Mouse (Mus musculus): ENCODE measurements around the gene Rb1. TPM values are rescaled to one million over a fixed set of nuclear protein-coding genes. Genes with fewer than 3 reads are reported as not detected.

The Rb1 gene
- 47.2 and 51.3 TPM in 2 replicates for polyA plus RNA-seq (2011; ENCODE audit: insufficient read depth, insufficient read length, low read depth, missing spikeins)

GRCm38 (mm10) chr14:73325456-73326381 is at the start of gene Rb1:
TSS of gene Rb1 (minus strand) at chr14:73325822.
- Histone ChIP-seq H3K27me3 (ENCODE audit: control insufficient read depth, insufficient read depth, low read length, poor library complexity, severe bottlenecking) (no peaks in the 10 kb centered on the region; the same call in 1 of the 2 replicates), H3K4me1 (ENCODE audit: control insufficient read depth, insufficient read depth, low read length) (no peaks in the 10 kb centered on the region), H3K4me3 (ENCODE audit: low read depth, low read length) (peak within 1 kb of the TSS; percentile 96), H3K9ac (ENCODE audit: low read depth, poor library complexity, severe bottlenecking) (peak within 1 kb of the TSS; percentile 100), H3K36me3 (ENCODE audit: control insufficient read depth, insufficient read depth, low read length, poor library complexity, severe bottlenecking) (no peaks in the 10 kb centered on the region; the same call in 1 of the 2 replicates), H3K9me3 (replicated peaks; ENCODE audit: control insufficient read depth, insufficient read depth, low read length, poor library complexity, severe bottlenecking) (no peaks in the 10 kb centered on the region), H3K27ac (ENCODE audit: insufficient read depth, low read length) (peak within 1 kb of the TSS; percentile 71)
- TF ChIP-seq CTCF (IDR thresholded peaks at IDR 0.05; ENCODE audit: low read depth, low read length) (no peak), POLR2A (IDR thresholded peaks at IDR 0.05; ENCODE audit: insufficient read depth, low read length) (peak; percentile 15)

- Histone ChIP-seq H3K36me3 (ENCODE audit: control insufficient read depth, insufficient read depth, low read length, poor library complexity, severe bottlenecking) (no peaks in the 10 kb centered on the region), H3K27ac (ENCODE audit: insufficient read depth, low read length) (no peak overlapping the region), H3K27me3 (ENCODE audit: control insufficient read depth, insufficient read depth, low read length, poor library complexity, severe bottlenecking) (no peaks in the 10 kb centered on the region), H3K9ac (ENCODE audit: low read depth, poor library complexity, severe bottlenecking) (no peak overlapping the region), H3K4me3 (ENCODE audit: low read depth, low read length) (no peak overlapping the region), H3K4me1 (ENCODE audit: control insufficient read depth, insufficient read depth, low read length) (no peaks in the 10 kb centered on the region), H3K9me3 (replicated peaks; ENCODE audit: control insufficient read depth, insufficient read depth, low read length, poor library complexity, severe bottlenecking) (no peaks in the 10 kb centered on the region)
- TF ChIP-seq POLR2A (IDR thresholded peaks at IDR 0.05; ENCODE audit: insufficient read depth, low read length) (no peak), EP300 (IDR thresholded peaks at IDR 0.05; ENCODE audit: insufficient read depth, low read depth, low read length) (no peak), CTCF (IDR thresholded peaks at IDR 0.05; ENCODE audit: low read depth, low read length) (no peak)
These were observed 48.8 kb upstream of the Rb1 start for GRCm38 (mm10) chr14:73374315-73374890.

GRCm38 (mm10) chr14:73373606-73374005 is 48.0 kb upstream of the Rb1 start:
- H3K9me3 ChIP-seq (replicated peaks; ENCODE audit: control insufficient read depth, insufficient read depth, low read length, poor library complexity, severe bottlenecking) = no peaks in the 10 kb centered on the region
- no peaks in the 10 kb centered on the region for H3K27me3 ChIP-seq (ENCODE audit: control insufficient read depth, insufficient read depth, low read length, poor library complexity, severe bottlenecking)
- TF ChIP-seq EP300 (IDR thresholded peaks at IDR 0.05; ENCODE audit: insufficient read depth, low read depth, low read length) = no peak
- no peak for TF ChIP-seq POLR2A (IDR thresholded peaks at IDR 0.05; ENCODE audit: insufficient read depth, low read length)
- TF ChIP-seq CTCF (IDR thresholded peaks at IDR 0.05; ENCODE audit: low read depth, low read length) = no peak
- H3K36me3 ChIP-seq (ENCODE audit: control insufficient read depth, insufficient read depth, low read length, poor library complexity, severe bottlenecking) = no peaks in the 10 kb centered on the region
- no peaks in the 10 kb centered on the region for H3K4me1 ChIP-seq (ENCODE audit: control insufficient read depth, insufficient read depth, low read length)
- no peak overlapping the region for H3K9ac ChIP-seq (ENCODE audit: low read depth, poor library complexity, severe bottlenecking)
- H3K4me3 ChIP-seq (ENCODE audit: low read depth, low read length) = no peak overlapping the region
- no peak overlapping the region for H3K27ac ChIP-seq (ENCODE audit: insufficient read depth, low read length)

- Histone ChIP-seq H3K27me3 (ENCODE audit: control insufficient read depth, insufficient read depth, low read length, poor library complexity, severe bottlenecking) (no peaks in the 10 kb centered on the region), H3K4me3 (ENCODE audit: low read depth, low read length) (no peak overlapping the region), H3K9ac (ENCODE audit: low read depth, poor library complexity, severe bottlenecking) (no peak overlapping the region), H3K27ac (ENCODE audit: insufficient read depth, low read length) (no peak overlapping the region), H3K4me1 (ENCODE audit: control insufficient read depth, insufficient read depth, low read length) (no peaks in the 10 kb centered on the region), H3K9me3 (replicated peaks; ENCODE audit: control insufficient read depth, insufficient read depth, low read length, poor library complexity, severe bottlenecking) (no peaks in the 10 kb centered on the region), H3K36me3 (ENCODE audit: control insufficient read depth, insufficient read depth, low read length, poor library complexity, severe bottlenecking) (no peaks in the 10 kb centered on the region)
- TF ChIP-seq POLR2A (IDR thresholded peaks at IDR 0.05; ENCODE audit: insufficient read depth, low read length) (no peak), EP300 (IDR thresholded peaks at IDR 0.05; ENCODE audit: insufficient read depth, low read depth, low read length) (no peak), CTCF (IDR thresholded peaks at IDR 0.05; ENCODE audit: low read depth, low read length) (no peak)
These were observed 47.4 kb upstream of the Rb1 start for GRCm38 (mm10) chr14:73372990-73373389.

- H3K9ac ChIP-seq (ENCODE audit: low read depth, poor library complexity, severe bottlenecking) = no peak overlapping the region
- H3K9me3 ChIP-seq (replicated peaks; ENCODE audit: control insufficient read depth, insufficient read depth, low read length, poor library complexity, severe bottlenecking) = no peaks in the 10 kb centered on the region
- no peak overlapping the region for H3K4me3 ChIP-seq (ENCODE audit: low read depth, low read length)
- TF ChIP-seq CTCF (IDR thresholded peaks at IDR 0.05; ENCODE audit: low read depth, low read length) = no peak
- H3K4me1 ChIP-seq (ENCODE audit: control insufficient read depth, insufficient read depth, low read length) = no peaks in the 10 kb centered on the region
- H3K27me3 ChIP-seq (ENCODE audit: control insufficient read depth, insufficient read depth, low read length, poor library complexity, severe bottlenecking) = no peaks in the 10 kb centered on the region
- H3K36me3 ChIP-seq (ENCODE audit: control insufficient read depth, insufficient read depth, low read length, poor library complexity, severe bottlenecking) = peaks cover 4% of the 10 kb centered on the region; the same call in 1 of the 2 replicates
- no peak overlapping the region for H3K27ac ChIP-seq (ENCODE audit: insufficient read depth, low read length)
These were observed 46.0 kb upstream of the Rb1 start for GRCm38 (mm10) chr14:73371577-73371976.
